Mouse (Mus musculus) cerebellum, adult 2 months (tissue): Measurements from ENCODE around the gene Tigd3.

ENCODE experiments used
- CTCF ChIP-seq: fragments of 200-500 bp; IDR thresholded peaks from 2 replicates; pipeline ENCODE4 v1.5.1; 2011; ENCODE audit warnings: low read depth, mild to moderate bottlenecking, control low read depth, low read length, moderate library complexity, borderline replicate concordance; ENCODE audit not compliant: insufficient read depth
- POLR2A ChIP-seq: fragments of 200-500 bp; IDR thresholded peaks from 2 replicates; pipeline ENCODE4 v1.6.1; 2011; ENCODE audit warnings: low read length, control low read depth, borderline replicate concordance; ENCODE audit not compliant: insufficient read depth

GRCm38 (mm10) chr19:5868096-5868495, 25.9 kb downstream of the Tigd3 start:
- TF ChIP-seq CTCF (no peak), POLR2A (no peak)
